Mouse (Mus musculus) cerebellum, adult 11 months (tissue): ENCODE measurements at regions not wholly inside any gene's neighbourhood (a gene's known extent, or its start where the extent isn't known, plus 50 kb on each side); places are given as distances from the start of the nearest gene placed in this dataset.

ENCODE experiments used
- DNase-seq: peaks from one replicate; pipeline ENCODE4 v3.0.0; 2022

DNA sequence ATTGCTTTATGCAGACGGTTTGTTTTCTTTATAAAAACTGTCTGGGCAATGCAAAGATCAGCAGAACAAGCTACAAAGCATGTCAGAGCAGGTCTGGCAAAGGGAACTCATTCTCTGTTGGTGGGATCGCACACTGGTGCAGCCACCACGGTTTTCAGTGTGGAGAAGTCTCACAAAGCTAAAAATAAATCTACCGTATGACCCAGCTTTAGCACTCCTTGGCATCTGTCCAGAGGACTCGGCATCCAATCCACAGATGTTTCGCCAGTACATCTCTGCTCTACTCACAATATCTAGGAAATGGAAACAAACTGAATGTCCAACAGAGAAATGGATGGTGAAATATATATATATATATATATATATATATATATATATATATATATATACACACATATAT, 69.4 kb upstream of the Tbc1d5 start:
- no peak for DNase-seq

DNA sequence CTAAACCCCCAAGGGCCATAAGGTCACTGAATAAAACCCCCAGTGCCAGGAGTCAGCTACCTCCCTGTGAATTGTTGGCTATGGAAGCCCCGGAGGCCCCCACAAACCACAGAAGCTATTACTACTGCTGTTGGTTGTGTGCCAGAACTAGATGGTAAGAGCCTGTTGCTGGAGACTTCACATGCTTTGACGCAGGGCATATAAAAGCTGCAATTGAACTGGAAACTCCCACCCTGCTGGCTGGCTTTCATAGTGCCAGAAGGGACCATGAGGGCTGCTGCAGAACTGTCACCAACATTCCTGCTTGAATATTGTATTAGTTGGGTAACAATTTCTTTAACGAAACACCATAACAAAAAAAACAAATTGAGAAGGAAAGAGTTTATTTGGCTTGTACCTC, 66.9 kb upstream of the Tbc1d5 start:
- DNase-seq: no peak

DNA sequence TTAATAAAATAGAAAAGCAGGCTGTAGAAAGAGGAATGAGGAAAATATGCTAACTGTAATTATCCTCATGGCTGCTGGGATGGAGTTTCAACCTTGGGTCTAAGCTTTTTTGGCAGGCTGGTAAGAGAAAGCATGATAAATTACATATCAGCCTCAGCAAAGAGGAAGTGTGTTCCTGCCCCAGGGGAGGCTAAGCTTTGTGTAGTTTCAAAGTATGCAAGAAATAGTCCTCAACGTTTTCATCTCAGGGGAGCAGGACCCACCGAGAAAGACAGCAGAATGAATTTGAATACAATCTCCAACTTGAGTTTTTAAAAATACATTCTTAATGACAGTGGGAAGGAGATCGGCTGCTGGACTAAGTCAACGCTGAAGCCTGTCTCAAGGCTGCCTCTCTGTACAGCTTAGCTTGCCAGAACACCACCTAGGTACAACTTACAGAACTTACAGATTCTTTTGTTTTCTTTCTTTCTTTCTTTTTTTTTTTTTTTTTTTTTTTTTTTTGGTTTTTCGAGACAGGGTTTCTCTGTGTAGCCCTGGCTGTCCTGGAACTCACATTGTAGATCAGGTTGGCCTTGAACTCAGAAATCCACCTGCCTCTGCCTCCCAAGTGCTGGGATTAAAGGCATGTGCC, 61.3 kb upstream of the Tbc1d5 start:
- no peak for DNase-seq

GRCm38 (mm10) chr17:51239465-51239864, 60.3 kb upstream of the Tbc1d5 start:
- DNase-seq: no peak
